Mouse (Mus musculus): ENCODE measurements around the gene Vps18.
A peak's percentile ranks its signal among the peaks of the same experiment; 100 is the strongest.

Gene Vps18

GRCm38 (mm10) chr2:119288270-119288882 is at the start of gene Vps18:
Gene Vps18 (plus strand): TSS chr2:119288740.
- peak; percentile 98 for DNase-seq

DNA sequence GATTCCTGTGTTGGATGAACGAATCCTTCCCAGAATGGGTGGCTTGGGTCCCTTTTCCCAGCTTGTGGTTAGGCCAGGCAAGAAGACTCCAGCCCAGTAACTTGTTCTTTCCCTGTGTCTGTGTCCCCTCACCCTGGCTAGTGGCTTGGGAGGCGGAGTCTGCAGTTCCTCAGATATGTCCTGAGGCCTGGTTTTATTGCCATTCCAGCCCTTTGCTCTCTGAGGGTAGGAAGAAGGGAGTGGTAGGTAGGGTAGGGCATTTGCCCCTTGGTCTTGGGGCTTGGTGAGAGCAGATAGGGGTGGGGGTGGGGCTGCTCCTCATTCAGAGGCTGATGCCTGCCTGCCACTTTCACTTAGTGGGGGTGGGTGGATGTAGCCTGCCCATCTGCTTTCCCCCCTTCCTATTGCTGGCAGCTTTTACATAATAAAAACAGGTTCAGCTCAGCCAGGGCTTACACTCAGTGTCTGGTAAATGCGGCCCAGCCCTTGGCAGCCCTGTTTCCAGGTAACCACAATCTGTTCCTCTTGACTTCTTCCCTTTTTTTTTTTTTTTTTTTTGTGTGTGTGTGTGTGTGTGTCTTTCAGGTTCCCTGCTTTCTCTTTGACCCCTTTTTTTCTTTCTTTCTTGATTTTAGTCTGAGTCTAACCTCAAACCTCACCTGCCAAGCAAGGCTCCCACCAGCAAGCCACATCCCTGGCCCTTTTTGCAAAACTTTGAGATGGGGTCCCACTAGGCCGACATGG is 48.3 kb upstream of the Vps18 start:
- DNase-seq: no peak

- no peak for DNase-seq
Measured at GRCm38 (mm10) chr2:119240819-119241186, 47.7 kb upstream of the Vps18 start.

DNA sequence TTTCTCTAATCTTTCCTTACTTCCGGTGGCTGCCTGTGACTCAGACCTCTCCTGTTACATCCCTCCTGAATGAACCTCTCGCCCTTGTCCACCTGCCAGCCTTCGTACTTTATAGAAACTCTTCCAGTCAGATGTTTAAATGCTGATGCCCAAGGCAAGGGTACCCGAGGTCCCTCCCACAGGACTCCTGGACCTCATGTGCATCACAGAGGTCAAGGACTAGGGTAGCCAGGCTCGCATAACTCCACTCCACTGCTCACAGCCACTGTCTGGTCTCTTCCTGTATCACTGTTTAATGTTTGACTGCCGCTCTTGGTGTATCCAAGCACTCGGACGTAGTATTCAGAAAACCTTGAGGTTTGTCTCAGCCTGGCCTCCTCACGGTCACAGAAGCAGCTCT is 46.0 kb upstream of the Vps18 start:
- DNase-seq: no peak

- DNase-seq: no peak
Measured at GRCm38 (mm10) chr2:119245246-119245645, 43.3 kb upstream of the Vps18 start.

- no peak for DNase-seq
Measured at GRCm38 (mm10) chr2:119247904-119248303, 40.6 kb upstream of the Vps18 start.

DNA sequence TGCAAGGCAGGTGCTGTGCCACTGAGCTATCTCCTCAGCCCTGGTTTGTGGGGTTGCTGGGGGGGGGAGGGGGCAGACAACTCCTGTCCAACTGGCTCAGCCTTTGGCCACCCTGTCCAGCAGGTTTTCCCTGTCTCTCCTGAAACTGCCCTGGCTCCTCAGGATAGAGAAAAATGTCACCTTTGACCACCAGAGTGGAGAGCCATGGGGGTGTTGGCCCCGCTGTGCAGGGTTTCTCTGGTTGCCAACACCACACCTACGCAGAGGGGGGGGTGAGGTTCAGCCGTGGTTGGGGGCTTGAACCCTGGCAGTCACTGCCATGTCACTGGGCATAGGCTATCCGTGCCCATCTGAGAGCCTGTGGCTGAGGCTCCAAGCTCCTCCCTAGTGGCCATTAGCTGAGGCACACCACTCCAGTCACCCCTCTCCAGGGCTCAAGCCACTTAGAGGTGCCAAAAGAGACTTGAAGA is 38.9 kb upstream of the Vps18 start:
- no peak for DNase-seq

- DNase-seq: no peak
Measured at GRCm38 (mm10) chr2:119250377-119250776, 38.2 kb upstream of the Vps18 start.

DNA sequence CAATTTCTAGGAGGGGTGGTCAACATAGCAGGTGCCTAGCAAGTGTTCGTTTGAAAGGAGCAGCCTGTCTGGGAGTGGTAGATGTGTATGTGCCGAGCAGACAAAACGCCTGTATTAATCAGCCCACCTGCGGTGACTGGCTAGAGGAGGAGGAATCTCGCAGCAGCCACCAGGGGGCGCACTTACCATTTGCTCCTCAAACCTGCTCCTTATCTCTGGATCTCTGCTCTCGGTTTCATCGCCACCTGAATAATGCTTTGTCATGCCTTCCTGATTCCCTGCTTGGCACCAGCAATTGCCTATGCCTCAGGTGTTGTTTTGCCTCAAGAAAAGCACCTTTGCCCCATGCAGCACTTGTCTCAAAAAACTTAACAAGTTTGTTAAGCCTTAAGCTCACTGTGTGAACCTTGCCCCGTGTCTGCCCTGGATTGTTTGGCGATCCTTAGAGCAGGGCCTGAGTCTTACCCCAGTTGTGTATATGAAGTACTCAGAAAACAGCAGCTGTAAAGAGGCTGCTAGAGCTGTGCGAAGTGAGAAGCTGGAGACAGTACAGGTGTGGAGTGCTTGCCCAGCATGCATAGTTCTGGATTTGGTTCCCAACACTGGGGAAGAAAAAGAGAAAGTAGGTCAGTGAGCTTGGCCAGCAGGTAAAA is 37.6 kb upstream of the Vps18 start:
- peak; percentile 82 for DNase-seq

DNA sequence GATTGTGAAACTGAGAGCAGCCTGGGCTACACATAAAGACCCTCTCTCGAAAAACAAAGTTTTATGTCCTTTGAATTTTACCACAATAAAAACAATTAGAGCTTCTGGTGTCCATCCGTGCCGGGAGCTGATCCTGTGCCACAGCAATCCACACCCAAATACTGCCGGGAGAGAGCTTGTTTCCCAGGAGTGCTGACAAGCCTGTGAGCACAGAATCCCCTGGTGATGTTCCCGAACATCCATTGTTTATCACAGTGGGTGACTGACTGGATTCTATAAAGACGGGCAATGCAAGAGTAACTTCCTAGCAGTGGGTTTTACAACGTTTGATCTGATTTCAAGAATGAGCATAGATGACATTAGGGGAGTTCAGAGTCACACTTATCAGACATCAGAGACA is 33.6 kb upstream of the Vps18 start:
- no peak for DNase-seq

GRCm38 (mm10) chr2:119260518-119260917 is 28.0 kb upstream of the Vps18 start:
- no peak for DNase-seq

- no peak for DNase-seq
Measured at GRCm38 (mm10) chr2:119261326-119261725, 27.2 kb upstream of the Vps18 start.

GRCm38 (mm10) chr2:119262978-119263377 is 25.6 kb upstream of the Vps18 start:
- DNase-seq: no peak

DNA sequence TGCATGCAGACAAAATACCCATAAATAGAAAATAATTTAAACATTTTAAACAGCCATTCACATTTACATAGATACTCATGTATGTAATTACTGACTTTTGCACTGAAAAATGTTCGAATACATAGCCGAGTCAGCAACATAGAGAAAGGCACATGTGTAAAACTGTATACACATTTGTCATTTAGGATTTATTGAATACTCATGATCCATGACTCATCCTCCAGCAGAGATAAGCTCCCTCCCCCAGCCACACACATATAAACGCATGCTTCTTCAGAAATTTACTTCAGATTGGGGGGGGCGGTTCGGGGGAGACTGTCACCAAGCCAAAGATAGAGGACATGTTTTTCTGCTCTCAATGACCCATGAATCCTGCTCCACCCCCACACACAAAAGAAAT is 24.7 kb upstream of the Vps18 start:
- no peak for DNase-seq

GRCm38 (mm10) chr2:119270286-119270642 is 18.3 kb upstream of the Vps18 start:
- DNase-seq: no peak

DNA sequence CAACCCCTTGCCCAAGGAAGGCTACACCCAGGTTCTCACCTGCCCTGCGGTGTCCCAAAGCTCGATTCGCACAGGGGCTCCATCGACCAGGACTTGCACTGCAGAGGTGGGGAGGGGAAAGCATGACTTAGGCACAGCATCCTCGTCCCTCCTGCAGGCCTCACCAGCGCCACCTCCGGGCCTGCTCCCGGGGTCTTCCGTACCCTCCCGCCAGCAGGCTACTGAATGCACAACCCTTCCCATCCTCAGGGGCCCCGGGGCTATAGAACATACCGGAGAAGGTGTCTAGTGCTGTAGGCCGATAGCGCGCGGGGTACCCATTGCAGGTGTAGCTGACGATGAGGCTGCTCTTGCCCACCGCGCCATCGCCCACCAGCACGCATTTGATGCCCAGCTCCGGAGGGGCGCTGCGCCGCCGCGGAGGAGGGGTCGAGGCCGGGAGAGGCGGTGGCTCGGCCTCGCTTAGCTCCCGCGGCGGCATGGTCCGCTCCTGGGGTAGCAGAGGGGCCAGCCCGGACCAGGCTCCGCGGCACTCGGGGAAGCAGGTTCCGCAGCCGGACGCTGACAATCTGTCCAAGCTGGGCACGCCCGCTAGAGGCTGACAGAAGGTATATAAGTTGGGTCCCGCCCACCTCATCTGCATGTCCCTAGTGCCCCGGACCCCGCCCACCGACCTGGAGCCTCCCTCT is 17.8 kb upstream of the Vps18 start, which contains the start of gene Rhov:
Gene Rhov, minus strand, starts transcription at position 630 of the 689 bp plus-strand sequence.
- DNase-seq: peak; percentile 80

DNA sequence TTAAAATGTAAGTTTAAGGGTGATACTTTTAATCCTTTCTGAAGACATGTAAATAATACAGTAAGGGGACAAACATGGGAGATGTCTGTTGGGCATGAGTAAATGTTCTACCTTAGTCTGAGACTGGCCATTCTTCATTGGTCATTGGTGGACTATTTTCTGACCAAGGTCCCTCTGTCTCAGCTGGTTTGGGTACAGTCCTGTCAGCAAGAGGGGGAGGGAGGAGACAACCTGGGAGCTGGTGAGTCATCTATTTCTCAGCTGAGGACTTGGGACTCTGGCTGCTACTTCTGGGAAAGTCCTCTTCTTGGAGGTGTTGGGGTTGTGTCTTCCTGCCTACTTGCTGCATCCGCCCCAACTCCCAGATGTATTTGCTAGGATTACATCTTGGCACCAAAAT is 14.4 kb upstream of the Vps18 start:
- DNase-seq: no peak

DNA sequence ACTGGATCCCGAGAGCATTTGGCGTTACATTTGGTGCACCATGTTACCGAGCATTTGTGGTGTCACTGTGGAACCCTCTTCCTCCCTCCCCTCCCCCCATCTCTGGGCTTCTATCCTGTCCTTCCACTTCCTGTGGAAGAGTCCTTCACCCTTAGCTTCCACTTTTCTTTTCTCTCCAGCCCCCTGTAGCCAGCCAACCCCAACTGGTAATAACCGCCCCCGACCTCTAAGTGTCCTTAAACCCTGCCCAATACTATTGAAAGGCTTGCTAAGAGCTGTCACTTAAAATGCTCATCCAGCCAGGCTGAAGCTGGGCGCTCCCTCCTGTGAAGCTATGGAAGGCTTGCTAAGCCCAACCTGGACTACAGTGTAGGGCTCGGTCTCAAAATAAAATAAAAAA is 11.6 kb upstream of the Vps18 start:
- DNase-seq: no peak

- DNase-seq: no peak
Measured at GRCm38 (mm10) chr2:119277810-119278209, 10.7 kb upstream of the Vps18 start.

DNA sequence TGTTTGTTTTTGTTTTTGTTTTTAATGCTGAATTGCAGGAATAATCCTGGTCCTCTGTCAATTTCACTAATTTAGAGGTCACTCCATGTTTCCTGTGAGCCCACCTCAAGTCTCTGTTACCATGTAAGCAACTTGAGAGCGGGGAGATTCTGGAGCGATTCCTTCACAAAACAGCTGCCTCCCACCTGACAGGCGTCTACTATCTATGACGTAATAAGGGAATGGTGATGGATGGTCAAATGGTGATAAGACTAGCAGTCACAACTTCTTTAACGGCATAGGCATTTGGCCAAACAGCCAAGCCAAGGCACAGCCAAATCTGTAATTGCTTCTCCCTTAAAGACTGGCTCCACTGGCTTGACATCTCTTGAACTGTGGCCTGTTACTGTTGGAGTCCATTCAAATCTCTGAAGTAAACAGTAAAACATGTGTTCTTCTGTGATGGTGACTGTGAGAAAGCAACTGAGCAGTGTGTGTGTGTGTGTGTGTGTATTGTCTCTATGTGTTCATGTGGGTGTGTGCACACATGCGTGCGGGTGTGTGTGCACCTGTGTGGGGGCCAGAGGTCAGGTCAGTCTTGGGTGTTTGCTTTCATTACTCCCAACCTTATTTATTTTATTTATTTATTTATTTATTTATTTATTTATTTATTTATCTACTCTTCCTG is 6.5 kb upstream of the Vps18 start:
- no peak for DNase-seq

DNA sequence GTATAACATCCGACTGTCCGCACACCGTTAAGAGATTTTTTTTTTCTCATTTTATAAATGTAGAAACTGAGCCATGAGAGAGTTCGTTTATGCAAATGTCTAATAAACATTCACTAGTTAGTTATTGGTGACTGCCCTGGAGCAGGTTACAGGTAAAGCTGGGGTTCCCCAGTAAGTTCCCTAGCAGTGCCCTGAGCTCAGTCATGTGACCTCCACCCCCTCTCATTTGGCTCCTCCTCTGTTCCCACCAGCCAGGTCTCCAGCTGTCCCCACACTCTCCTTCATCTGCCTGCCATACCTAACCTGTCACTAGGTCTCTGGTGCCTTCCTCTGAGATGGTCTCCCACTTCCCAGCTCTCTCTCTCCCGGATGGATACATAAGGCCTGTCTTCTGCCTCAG is 1.2 kb upstream of the Vps18 start:
- DNase-seq: peak; percentile 13

DNA sequence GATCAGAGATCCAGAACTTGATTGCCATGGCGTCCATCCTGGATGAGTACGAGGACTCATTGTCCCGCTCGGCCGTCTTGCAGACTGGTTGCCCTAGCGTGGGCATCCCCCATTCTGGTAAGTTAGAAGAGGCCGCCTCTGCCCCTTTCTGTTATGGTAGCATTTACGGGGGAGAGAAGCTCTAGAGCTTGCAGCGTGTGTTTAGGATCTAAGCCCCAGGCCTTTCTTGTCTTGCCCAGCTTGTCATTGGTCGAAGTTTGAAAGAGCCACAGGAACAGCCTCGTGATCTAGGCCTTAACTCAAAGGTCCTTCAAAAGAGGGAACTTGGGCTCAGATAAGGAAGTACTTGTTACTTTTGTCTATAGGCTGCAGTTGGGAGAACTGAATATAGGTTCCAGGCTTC is 475 bp downstream of the Vps18 start:
- DNase-seq: no peak

DNA sequence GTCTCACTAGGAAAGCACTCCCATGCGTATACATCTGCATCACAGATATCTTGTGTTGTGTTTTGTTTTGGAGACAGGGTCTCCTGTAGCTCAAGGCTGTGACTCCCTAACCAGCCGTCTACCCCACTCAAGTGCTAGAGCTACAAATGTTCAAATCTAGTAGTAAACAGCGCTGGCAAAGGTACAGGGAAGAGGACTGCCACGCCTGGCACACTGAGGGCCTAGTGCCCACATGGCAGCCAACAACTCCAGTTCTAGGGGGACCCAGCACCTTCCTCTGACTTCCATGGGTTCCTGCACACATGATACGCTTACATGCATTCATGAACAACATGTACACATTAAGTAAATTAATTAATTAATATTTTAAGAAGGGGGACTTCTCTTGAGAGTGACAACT is 3.7 kb downstream of the Vps18 start:
- no peak for DNase-seq
